Mouse (Mus musculus) forebrain, embryonic 13.5 days (tissue): ENCODE data around the gene Imp3. TPM values are rescaled to one million over a fixed set of nuclear protein-coding genes. Genes with fewer than 3 reads are reported as not detected.
"Not testable (repeated sequence)": the region's sequence is repeated elsewhere in the genome, so short reads cannot be mapped to it uniquely, and the experiment has no call there.

Source experiments
- ATAC-seq: fragments of 200-750 bp; cut with Nextera tagmentation; 2 replicates; pipeline ENCODE4 v1.8.0; 2017
- H3K27ac ChIP-seq: fragments of 300-500 bp; sonication (generic); 2 replicates; pipeline ENCODE4 v1.5.1; 2015; ENCODE audit warnings: inconsistent platforms, mild to moderate bottlenecking, moderate library complexity
- H3K27me3 ChIP-seq: fragments of 300-500 bp; sonication (generic); 2 replicates; pipeline ENCODE4 v1.6.1; 2015; ENCODE audit warnings: mild to moderate bottlenecking, inconsistent platforms
- H3K36me3 ChIP-seq: fragments of 300-500 bp; sonication (generic); 2 replicates; pipeline ENCODE4 v1.6.1; 2015; ENCODE audit warnings: mild to moderate bottlenecking, inconsistent platforms; ENCODE audit not compliant: poor library complexity, severe bottlenecking
- H3K4me1 ChIP-seq: fragments of 300-500 bp; sonication (generic); 2 replicates; pipeline ENCODE4 v1.6.1; 2015; ENCODE audit warnings: inconsistent platforms
- H3K4me2 ChIP-seq: fragments of 300-500 bp; sonication (generic); 2 replicates; pipeline ENCODE4 v1.6.1; 2015; ENCODE audit warnings: inconsistent platforms, mild to moderate bottlenecking, moderate library complexity
- H3K4me3 ChIP-seq: fragments of 300-500 bp; sonication (generic); 2 replicates; pipeline ENCODE4 v1.5.1; 2015; ENCODE audit warnings: mild to moderate bottlenecking, inconsistent platforms
- H3K9ac ChIP-seq: fragments of 300-500 bp; sonication (generic); 2 replicates; pipeline ENCODE4 v1.6.1; 2015; ENCODE audit warnings: mild to moderate bottlenecking, inconsistent platforms
- H3K9me3 ChIP-seq: fragments of 300-500 bp; sonication (generic); replicated peaks from 2 replicates; pipeline ENCODE4 v1.6.1; 2016; ENCODE audit warnings: inconsistent platforms
- WGBS: fragments of 180-500 bp; shearing (Covaris S2); methylation state at CpG from one replicate; pipeline ENCODE4 v1.1.7; 2015; 5-methylcytosine and 5-hydroxymethylcytosine counted together
- polyA plus RNA-seq: library from polyadenylated mRNA; unstranded; fragments of >200 nt; fragmentation: Nextera tagmentation; extraction: Ambion mirVana; gene quantifications from 2 replicates; pipeline ENCODE4 v1.2.1, GENCODE M21; 2015

Imp3 gene
- polyA plus RNA-seq, 1 experiment from 2014 or later, result 89.0 TPM

- no peak for ATAC-seq
Observed at GRCm38 (mm10) chr9:56901187-56901586, 36.1 kb upstream of the Imp3 start.

GRCm38 (mm10) chr9:56903662-56904061 lies 33.6 kb upstream of the Imp3 start:
- 85% methylated on average over 3 of the region's 3 CpGs for WGBS
- no peak overlapping the region for H3K4me3 ChIP-seq
- no peaks in the 10 kb centered on the region for H3K27me3 ChIP-seq
- H3K4me1 ChIP-seq, result no peaks in the 10 kb centered on the region
- no peak for ATAC-seq
- no peaks in the 10 kb centered on the region for H3K9me3 ChIP-seq
- no peak overlapping the region for H3K9ac ChIP-seq
- no peak overlapping the region for H3K27ac ChIP-seq
- no peaks in the 10 kb centered on the region for H3K36me3 ChIP-seq
- no peak overlapping the region for H3K4me2 ChIP-seq

More at GRCm38 (mm10) chr9:56901187-56901586, 36.1 kb upstream of the Imp3 start:
- Histone ChIP-seq H3K4me3 (no peak overlapping the region), H3K36me3 (no peaks in the 10 kb centered on the region), H3K4me2 (no peak overlapping the region), H3K9me3 (no peaks in the 10 kb centered on the region), H3K9ac (no peak overlapping the region), H3K27me3 (no peaks in the 10 kb centered on the region), H3K27ac (no peak overlapping the region), H3K4me1 (no peaks in the 10 kb centered on the region)
- WGBS, result 78% methylated on average over 8 of the region's 8 CpGs

- no peak overlapping the region for H3K27ac ChIP-seq
- no peaks in the 10 kb centered on the region for H3K9me3 ChIP-seq
- no peaks in the 10 kb centered on the region for H3K36me3 ChIP-seq
- H3K4me3 ChIP-seq, result no peak overlapping the region
- ATAC-seq, result no peak
- H3K4me2 ChIP-seq, result no peak overlapping the region
- 87% methylated on average over 9 of the region's 9 CpGs for WGBS
- H3K27me3 ChIP-seq, result no peaks in the 10 kb centered on the region
- H3K9ac ChIP-seq, result no peak overlapping the region
- no peaks in the 10 kb centered on the region for H3K4me1 ChIP-seq
Observed at GRCm38 (mm10) chr9:56907549-56907948, 29.7 kb upstream of the Imp3 start.

- WGBS, result 49% methylated on average over 4 of the region's 4 CpGs
- H3K4me1 ChIP-seq, H3K9me3 ChIP-seq, H3K27me3 ChIP-seq, H3K36me3 ChIP-seq, H3K9ac ChIP-seq, H3K27ac ChIP-seq, H3K4me2 ChIP-seq, ATAC-seq, H3K4me3 ChIP-seq: not testable (repeated sequence)
Observed at GRCm38 (mm10) chr9:56909991-56910390, 27.3 kb upstream of the Imp3 start.

GRCm38 (mm10) chr9:56911017-56911416 lies 26.3 kb upstream of the Imp3 start:
- no peak overlapping the region for H3K9ac ChIP-seq
- H3K27ac ChIP-seq, result no peak overlapping the region
- 66% methylated on average over 1 of the region's 1 CpGs for WGBS
- no peak for ATAC-seq
- H3K4me2 ChIP-seq, result no peak overlapping the region
- H3K4me3 ChIP-seq, result no peak overlapping the region
- no peaks in the 10 kb centered on the region for H3K36me3 ChIP-seq
- no peaks in the 10 kb centered on the region for H3K9me3 ChIP-seq
- H3K4me1 ChIP-seq, result no peaks in the 10 kb centered on the region
- H3K27me3 ChIP-seq, result no peaks in the 10 kb centered on the region

GRCm38 (mm10) chr9:56913991-56914390 lies 23.3 kb upstream of the Imp3 start:
- Histone ChIP-seq H3K4me3 (no peak overlapping the region), H3K27me3 (no peaks in the 10 kb centered on the region), H3K9me3 (no peaks in the 10 kb centered on the region), H3K9ac (no peak overlapping the region), H3K4me2 (no peak overlapping the region), H3K36me3 (peaks cover 20% of the 10 kb centered on the region), H3K27ac (no peak overlapping the region), H3K4me1 (no peaks in the 10 kb centered on the region)
- 92% methylated on average over 9 of the region's 9 CpGs for WGBS
- no peak for ATAC-seq

GRCm38 (mm10) chr9:56915116-56915515 lies 22.2 kb upstream of the Imp3 start:
- 86% methylated on average over 1 of the region's 1 CpGs for WGBS
- H3K27me3 ChIP-seq, result no peaks in the 10 kb centered on the region
- no peaks in the 10 kb centered on the region for H3K4me1 ChIP-seq
- H3K4me2 ChIP-seq, result no peak overlapping the region
- peaks cover 20% of the 10 kb centered on the region for H3K36me3 ChIP-seq
- no peaks in the 10 kb centered on the region for H3K9me3 ChIP-seq
- no peak overlapping the region for H3K9ac ChIP-seq
- no peak overlapping the region for H3K4me3 ChIP-seq
- no peak for ATAC-seq
- H3K27ac ChIP-seq, result no peak overlapping the region

GRCm38 (mm10) chr9:56915695-56916410 lies 21.4 kb upstream of the Imp3 start:
- H3K36me3 ChIP-seq, result peaks cover 20% of the 10 kb centered on the region
- H3K9me3 ChIP-seq, result no peaks in the 10 kb centered on the region
- no peaks in the 10 kb centered on the region for H3K4me1 ChIP-seq
- no peak overlapping the region for H3K4me3 ChIP-seq
- 84% methylated on average over 5 of the region's 5 CpGs for WGBS
- no peaks in the 10 kb centered on the region for H3K27me3 ChIP-seq
- ATAC-seq, result no peak
- no peak overlapping the region for H3K27ac ChIP-seq
- H3K4me2 ChIP-seq, result no peak overlapping the region
- no peak overlapping the region for H3K9ac ChIP-seq

GRCm38 (mm10) chr9:56917131-56917530 lies 20.1 kb upstream of the Imp3 start:
- Histone ChIP-seq H3K27ac (no peak overlapping the region), H3K9ac (no peak overlapping the region), H3K4me3 (no peak overlapping the region), H3K27me3 (no peaks in the 10 kb centered on the region), H3K36me3 (peaks cover 28% of the 10 kb centered on the region), H3K4me1 (no peaks in the 10 kb centered on the region), H3K4me2 (no peak overlapping the region), H3K9me3 (peaks cover 4% of the 10 kb centered on the region; the same call in 1 of the 2 replicates)
- ATAC-seq, result no peak
- WGBS, result 81% methylated on average over 2 of the region's 2 CpGs

- Histone ChIP-seq H3K9ac (no peak overlapping the region), H3K27me3 (no peaks in the 10 kb centered on the region), H3K4me3 (no peak overlapping the region), H3K9me3 (peaks cover 4% of the 10 kb centered on the region; the same call in 1 of the 2 replicates), H3K27ac (no peak overlapping the region), H3K4me1 (peaks cover 5% of the 10 kb centered on the region), H3K4me2 (no peak overlapping the region), H3K36me3 (peaks cover 30% of the 10 kb centered on the region)
- WGBS, result 98% methylated on average over 13 of the region's 13 CpGs
- ATAC-seq, result no peak
Observed at GRCm38 (mm10) chr9:56918466-56918865, 18.8 kb upstream of the Imp3 start.

GRCm38 (mm10) chr9:56922746-56923145 lies 14.5 kb upstream of the Imp3 start:
- WGBS, result 97% methylated on average over 4 of the region's 4 CpGs
- Histone ChIP-seq H3K4me1 (peaks cover 47% of the 10 kb centered on the region), H3K4me3 (no peak overlapping the region)

GRCm38 (mm10) chr9:56923841-56924650 lies 13.2 kb upstream of the Imp3 start:
- peak overlapping the region; percentile 15 for H3K4me3 ChIP-seq
- peaks cover 11% of the 10 kb centered on the region for H3K36me3 ChIP-seq
- H3K4me1 ChIP-seq, result peaks cover 54% of the 10 kb centered on the region
- H3K27ac ChIP-seq, result no peak overlapping the region
- H3K9me3 ChIP-seq, result peaks cover 4% of the 10 kb centered on the region; the same call in 1 of the 2 replicates
- H3K9ac ChIP-seq, result peak overlapping the region; percentile 49
- 78% methylated on average over 8 of the region's 8 CpGs for WGBS
- no peak for ATAC-seq
- peak overlapping the region; percentile 49 for H3K4me2 ChIP-seq
- H3K27me3 ChIP-seq, result no peaks in the 10 kb centered on the region

More at GRCm38 (mm10) chr9:56922746-56923145, 14.5 kb upstream of the Imp3 start:
- H3K9me3 ChIP-seq, result peaks cover 4% of the 10 kb centered on the region; the same call in 1 of the 2 replicates
- H3K36me3 ChIP-seq, result peaks cover 19% of the 10 kb centered on the region
- no peak overlapping the region for H3K27ac ChIP-seq
- peak overlapping the region; percentile 49; the same call in 1 of the 2 replicates for H3K4me2 ChIP-seq
- no peaks in the 10 kb centered on the region for H3K27me3 ChIP-seq
- no peak for ATAC-seq
- H3K9ac ChIP-seq, result no peak overlapping the region
